Mouse (Mus musculus): ENCODE measurements around the gene Arhgap6. TPM values are rescaled to one million over a fixed set of nuclear protein-coding genes. Genes with fewer than 3 reads are reported as not detected.
A peak's percentile ranks its signal among the peaks of the same experiment; 100 is the strongest.

Arhgap6 gene
- polyA plus RNA-seq, 1 experiment: 1.1 TPM

GRCm38 (mm10) chrX:168943217-168943616 is 148.3 kb downstream of the Arhgap6 start:
- DNase-seq (ENCODE audit: low read depth, low spot score): no peak
- WGBS: 60% methylated on average over 4 of the region's 4 CpGs

GRCm38 (mm10) chrX:168975444-168975843 is 180.5 kb downstream of the Arhgap6 start:
- 76% methylated on average over 1 of the region's 1 CpGs for WGBS
- no peak for DNase-seq (ENCODE audit: low read depth, low spot score)

DNA sequence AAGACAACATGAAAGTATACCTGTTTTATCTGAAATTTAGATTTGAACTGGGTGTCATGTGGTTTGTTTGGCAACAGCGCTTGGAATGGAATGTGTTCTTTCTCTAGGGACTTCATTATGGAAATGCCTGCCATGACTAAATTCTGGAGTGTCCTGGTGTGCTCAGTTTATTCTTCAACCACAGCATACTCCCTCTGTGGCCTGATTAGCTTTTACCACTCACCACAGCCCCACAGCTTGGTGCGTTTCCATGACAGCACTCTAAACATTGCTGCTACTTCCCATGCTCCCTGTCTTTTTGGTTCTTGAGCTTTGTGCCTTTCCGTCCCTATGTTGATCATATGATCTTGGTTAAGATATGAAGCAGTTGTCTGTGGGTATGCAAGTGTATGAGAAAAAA is 182.9 kb downstream of the Arhgap6 start:
- WGBS: 54% methylated on average over 3 of the region's 3 CpGs
- no peak for DNase-seq (ENCODE audit: low read depth, low spot score)

GRCm38 (mm10) chrX:168980370-168980769 is 185.5 kb downstream of the Arhgap6 start:
- no peak for DNase-seq (ENCODE audit: low read depth, low spot score)
- 73% methylated on average over 2 of the region's 2 CpGs for WGBS

GRCm38 (mm10) chrX:169007066-169007465 is 212.2 kb downstream of the Arhgap6 start:
- WGBS: 47% methylated on average over 1 of the region's 1 CpGs

DNA sequence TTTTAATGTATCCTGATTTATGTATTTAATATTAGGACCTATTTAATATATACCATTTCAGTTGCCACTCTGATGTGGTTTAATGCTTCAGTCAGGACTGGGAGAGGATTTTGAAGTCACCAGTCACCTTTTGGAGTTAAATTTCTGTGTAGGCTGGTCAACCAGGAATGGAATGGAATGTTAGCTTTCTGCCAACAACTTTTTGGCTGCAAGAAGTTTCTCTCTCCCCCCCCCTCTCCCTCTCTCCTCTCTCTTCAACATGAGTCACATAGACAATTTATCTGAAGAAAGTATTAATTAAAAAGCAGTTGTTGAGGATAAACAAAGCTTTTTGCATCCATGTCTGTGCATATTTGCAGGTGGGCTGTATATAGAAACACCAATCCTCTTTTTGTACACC is 217.8 kb downstream of the Arhgap6 start:
- DNase-seq (ENCODE audit: low read depth, low spot score): no peak

More at GRCm38 (mm10) chrX:169007066-169007465, 212.2 kb downstream of the Arhgap6 start:
- no peak for DNase-seq (ENCODE audit: low read depth, low spot score)

DNA sequence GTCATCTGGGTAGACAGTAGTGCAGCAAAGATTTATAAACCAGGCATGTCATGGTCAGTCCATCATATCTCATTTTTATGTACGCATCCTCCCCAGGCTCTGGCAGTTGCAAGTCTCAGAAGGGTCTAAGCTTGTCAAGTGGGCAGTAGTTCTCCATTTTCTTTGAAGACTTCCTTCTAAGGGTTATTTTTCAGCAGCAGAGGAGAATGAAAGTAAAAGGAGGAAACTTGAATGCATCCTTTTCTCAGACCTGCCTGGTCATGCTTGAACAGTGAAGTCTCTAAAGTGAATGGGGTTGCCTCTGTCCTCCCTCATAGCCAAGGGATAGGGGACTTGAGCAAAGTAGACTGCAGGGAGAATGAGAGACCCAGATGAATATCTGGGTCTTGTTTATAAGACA is 239.5 kb downstream of the Arhgap6 start:
- no peak for DNase-seq (ENCODE audit: low read depth, low spot score)

GRCm38 (mm10) chrX:169036403-169037296 is 241.8 kb downstream of the Arhgap6 start:
- no peak for DNase-seq (ENCODE audit: low read depth, low spot score)
- WGBS: 15% methylated on average over 32 of the region's 32 CpGs

More for the DNA sequence above, 239.5 kb downstream of the Arhgap6 start:
- WGBS: 96% methylated on average over 1 of the region's 1 CpGs

DNA sequence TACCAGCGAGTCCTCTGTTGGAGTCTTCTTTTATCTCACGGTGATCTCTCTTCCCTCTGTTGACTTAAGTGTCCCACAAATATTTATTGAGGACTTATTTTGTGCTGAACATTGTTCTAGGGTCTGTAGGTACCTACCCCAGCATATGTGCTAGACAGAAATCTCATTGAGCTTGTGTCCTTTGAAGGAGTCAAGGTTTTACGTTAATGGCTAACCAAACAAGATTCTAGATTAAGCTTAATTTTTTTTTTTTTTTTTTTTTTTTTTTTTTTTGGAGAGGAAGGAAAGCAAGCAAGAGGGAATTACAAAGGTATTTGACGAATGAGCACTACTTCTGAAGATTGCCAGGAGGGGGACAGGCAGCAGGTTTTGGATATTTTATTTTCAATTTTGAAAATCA is 242.5 kb downstream of the Arhgap6 start:
- no peak for DNase-seq (ENCODE audit: low read depth, low spot score)
- WGBS: 30% methylated on average over 4 of the region's 4 CpGs

GRCm38 (mm10) chrX:169043872-169044271 is 249.0 kb downstream of the Arhgap6 start:
- WGBS: 59% methylated on average over 1 of the region's 1 CpGs
- DNase-seq (ENCODE audit: low read depth, low spot score): no peak

DNA sequence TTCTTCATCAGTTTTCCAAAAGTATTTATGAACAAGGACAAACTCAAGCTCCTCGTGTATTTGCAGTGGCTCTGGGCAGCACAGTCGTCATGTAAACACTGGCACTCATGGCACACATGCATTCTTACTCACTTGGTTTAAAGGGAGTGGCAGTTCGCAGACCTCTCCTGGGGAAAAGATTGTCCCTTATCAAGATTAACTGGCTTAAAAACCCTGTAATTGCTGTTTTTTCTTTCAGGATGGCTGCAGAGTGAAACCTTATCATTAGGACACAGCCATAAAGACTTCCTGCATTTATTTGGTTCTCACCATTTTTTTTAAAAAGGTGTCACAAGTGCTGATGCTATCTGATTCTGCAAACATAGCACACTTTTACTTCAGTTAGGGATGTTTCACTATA is 252.7 kb downstream of the Arhgap6 start:
- no peak for DNase-seq (ENCODE audit: low read depth, low spot score)
- WGBS: 31% methylated on average over 3 of the region's 3 CpGs

DNA sequence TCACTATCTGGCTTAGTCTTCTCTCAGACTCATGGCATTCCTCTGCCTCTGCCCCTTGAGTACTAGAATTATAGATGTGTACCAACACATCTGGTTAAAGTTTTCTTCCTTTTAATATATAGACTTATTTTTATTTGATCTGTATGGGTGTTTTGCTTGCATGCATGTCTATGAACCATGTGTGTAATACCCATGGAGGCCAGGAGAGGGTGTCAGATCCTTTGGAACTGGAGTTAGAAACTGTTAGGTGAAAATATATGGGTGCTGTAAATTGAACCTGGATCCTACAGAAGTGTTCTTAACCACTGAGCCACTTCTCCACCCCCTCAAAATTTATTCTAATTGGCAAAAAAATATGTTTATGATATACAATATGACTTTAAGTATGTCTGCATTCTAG is 254.7 kb downstream of the Arhgap6 start:
- no peak for DNase-seq (ENCODE audit: low read depth, low spot score)

GRCm38 (mm10) chrX:169053907-169054476 is 259.1 kb downstream of the Arhgap6 start:
- WGBS: 49% methylated on average over 5 of the region's 5 CpGs
- DNase-seq (ENCODE audit: low read depth, low spot score): no peak

- DNase-seq (ENCODE audit: low read depth, low spot score): no peak
Measured at GRCm38 (mm10) chrX:169062555-169062954, 267.7 kb downstream of the Arhgap6 start.

- DNase-seq (ENCODE audit: low read depth, low spot score): no peak
- WGBS: 49% methylated on average over 3 of the region's 3 CpGs
Measured at GRCm38 (mm10) chrX:169065298-169065697, 270.4 kb downstream of the Arhgap6 start.

DNA sequence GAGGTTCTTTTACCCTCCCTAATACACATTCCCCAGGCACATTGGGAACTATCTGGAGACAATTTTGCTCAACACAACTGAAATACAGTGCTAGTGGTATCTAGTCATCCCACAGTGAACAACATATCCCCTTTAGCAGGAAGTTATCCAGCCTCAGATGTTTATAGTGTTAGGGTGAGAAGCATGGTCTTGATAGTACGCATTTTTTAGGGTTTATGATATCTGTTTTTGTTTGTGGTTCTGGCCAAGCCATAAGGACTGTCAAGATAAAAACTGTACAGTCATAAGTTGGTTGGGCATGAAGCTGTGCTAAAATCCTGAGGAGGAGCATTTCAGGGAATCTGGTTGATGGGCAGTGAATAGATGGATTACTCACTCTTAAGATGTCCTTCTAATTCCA is 271.0 kb downstream of the Arhgap6 start:
- 74% methylated on average over 1 of the region's 1 CpGs for WGBS
- no peak for DNase-seq (ENCODE audit: low read depth, low spot score)

DNA sequence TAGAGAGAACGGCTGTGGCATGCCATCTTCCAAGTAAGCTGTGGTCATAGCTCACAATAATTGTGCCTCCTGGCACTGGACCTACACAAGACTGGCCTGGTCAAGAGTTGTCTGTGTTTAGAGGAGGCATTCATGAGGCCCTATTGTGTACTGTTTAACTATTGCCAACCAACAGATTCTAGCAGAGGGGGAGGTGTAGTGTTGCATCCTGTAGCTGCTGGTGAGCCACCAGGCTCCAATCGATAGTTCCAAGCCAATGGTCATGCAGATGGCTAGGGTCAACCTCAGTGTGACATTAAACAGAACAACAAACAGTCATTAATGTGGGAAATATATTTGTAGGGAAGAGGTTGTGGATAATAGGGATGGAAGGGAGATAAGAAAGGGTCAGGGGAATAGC is 280.1 kb downstream of the Arhgap6 start:
- WGBS: 81% methylated on average over 2 of the region's 2 CpGs
- DNase-seq (ENCODE audit: low read depth, low spot score): no peak

- 53% methylated on average over 3 of the region's 3 CpGs for WGBS
- DNase-seq (ENCODE audit: low read depth, low spot score): no peak
Measured at GRCm38 (mm10) chrX:169081609-169082008, 286.7 kb downstream of the Arhgap6 start.

GRCm38 (mm10) chrX:169085871-169086270 is 291.0 kb downstream of the Arhgap6 start:
- WGBS: 6% methylated on average over 5 of the region's 5 CpGs

DNA sequence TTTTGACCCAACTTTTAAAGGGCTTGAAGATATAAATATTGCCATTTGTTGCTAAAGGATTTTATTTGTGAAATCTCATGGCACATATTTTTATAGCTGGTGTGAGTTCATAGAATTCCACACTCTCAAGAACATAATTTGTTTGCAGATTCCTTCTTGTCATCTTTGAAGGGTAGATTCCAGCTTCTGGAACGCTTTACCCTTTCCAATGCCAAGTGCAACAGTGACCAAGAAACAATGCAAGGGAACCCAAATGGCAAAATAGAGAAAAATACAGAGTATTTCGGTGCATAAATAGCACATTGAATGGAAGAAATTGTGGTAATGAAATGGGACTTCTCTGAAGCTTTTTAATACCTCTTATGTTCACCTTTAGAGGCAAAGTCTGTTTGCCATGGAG is 294.3 kb downstream of the Arhgap6 start:
- 71% methylated on average over 2 of the region's 2 CpGs for WGBS
- no peak for DNase-seq (ENCODE audit: low read depth, low spot score)

More at GRCm38 (mm10) chrX:169085871-169086270, 291.0 kb downstream of the Arhgap6 start:
- DNase-seq (ENCODE audit: low read depth, low spot score): peak; percentile 8

DNA sequence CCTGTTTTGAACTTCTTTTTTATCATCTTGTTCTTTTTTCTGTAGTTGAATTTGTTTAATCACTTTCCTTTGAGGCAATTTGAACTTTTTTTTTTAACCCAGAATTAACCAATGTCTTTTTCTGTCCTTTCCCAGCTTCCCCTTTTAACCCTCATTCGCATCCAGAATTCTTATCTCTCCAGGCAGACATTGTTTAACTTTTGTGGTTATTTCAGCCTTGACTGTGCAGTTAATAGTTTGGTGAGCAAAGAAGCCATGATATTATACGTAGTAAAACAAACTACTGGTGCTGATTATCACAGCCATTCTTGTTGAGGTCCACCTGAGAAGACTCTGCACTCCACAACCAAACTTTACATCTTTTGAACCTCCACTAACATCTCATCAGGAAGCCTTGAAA is 299.7 kb downstream of the Arhgap6 start:
- DNase-seq (ENCODE audit: low read depth, low spot score): no peak
- WGBS: 33% methylated on average over 2 of the region's 2 CpGs

All from large intestine, adult 2 months (tissue).